Comparison of ENCODE assay signal across 21 mouse cellular contexts in genomic region chr11:100408835-100409462, GRCm38 (mm10). TPM values are rescaled to one million over a fixed set of nuclear protein-coding genes. Genes with fewer than 3 reads are reported as not detected.
DNase-seq lines count a peak whose midpoint lies in the region; ATAC-seq and TF ChIP-seq lines count a peak whose summit lies in the region.
"Had no signal": no experiment of that assay in that cellular context is flagged by ENCODE, and none has a peak within 500 bp of the region (broad histone marks: within the 10 kb centered on the region; RNA-seq: fewer than 3 reads in every experiment).

No protein-coding gene starts in this region.

- no peaks in the 10 kb centered on the region for H3K27me3 ChIP-seq in limb, embryonic 12.5 days
- H3K27me3 ChIP-seq in limb, embryonic 10.5 days (ENCODE audit: low read depth, poor library complexity, severe bottlenecking), result no peaks in the 10 kb centered on the region; the same call in 1 of the 2 replicates
- H3K27me3 ChIP-seq: intestine, embryonic 15.5 days; limb, embryonic 13.5 days had no signal

- no peak for TF ChIP-seq CTCF in left cerebral cortex, adult 2 months (IDR thresholded peaks at IDR 0.05)

- H3K4me2 ChIP-seq in limb, embryonic 12.5 days, result no peak overlapping the region
- H3K4me2 ChIP-seq: forebrain, embryonic 13.5 days; hindbrain, embryonic 12.5 days; intestine, embryonic 15.5 days; limb, embryonic 13.5 days; liver, embryonic 12.5 days; midbrain, embryonic 12.5 days; neural tube, embryonic 12.5 days had no signal

- peak; percentile 60 for DNase-seq in cerebellum, adult 9-11 months
- DNase-seq in cerebellum, postnatal 10 days, result no peak
- DNase-seq in limb, embryonic 10.5 days (ENCODE audit: low spot score), result no peak
- peak; percentile 44 to 63 for DNase-seq in thymus, postnatal 10 days (ENCODE audit: low spot score in 2 of 2)
- DNase-seq in left cerebral cortex, adult 2 months (ENCODE audit: extremely low spot score in 1 of 2, low spot score in 2 of 2), result no peak
- DNase-seq in gastrocnemius, postnatal 10 days, result no peak
- DNase-seq: layer of hippocampus, adult 9-11 months had no signal

- H3K36me3 ChIP-seq in limb, embryonic 12.5 days, result peaks cover 48% of the 10 kb centered on the region
- peaks cover 51% of the 10 kb centered on the region for H3K36me3 ChIP-seq in limb, embryonic 10.5 days
- H3K36me3 ChIP-seq: neural tube, embryonic 12.5 days had no signal

- H3K9ac ChIP-seq in limb, embryonic 12.5 days (replicated peaks), result no peak overlapping the region
- H3K9ac ChIP-seq: forebrain, embryonic 13.5 days; hindbrain, embryonic 12.5 days; intestine, embryonic 15.5 days; limb, embryonic 13.5 days; liver, embryonic 12.5 days; liver, postnatal 0 days; midbrain, embryonic 12.5 days; neural tube, embryonic 12.5 days had no signal

- peaks cover 37% of the 10 kb centered on the region for H3K4me1 ChIP-seq in limb, embryonic 12.5 days (replicated peaks)
- H3K4me1 ChIP-seq in limb, embryonic 10.5 days, result peaks cover 38% of the 10 kb centered on the region

- ATAC-seq in limb, embryonic 12.5 days (ENCODE audit: insufficient number of reproducible peaks, insufficient read depth, low FRiP score, low TSS enrichment, low read depth), result no peak
- ATAC-seq: CD4-positive, CD25-positive, alpha-beta regulatory T cell, adult 4 months; intestine, embryonic 15.5 days; liver, embryonic 12.5 days had no signal

- intact Hi-C loops in left cerebral cortex, adult 2 months (cut with DNase I), result loop anchor here (1.0 kb wide), 1 partner anchor 47 kb away; no protein-coding TSS in a partner anchor

- H3K4me3 ChIP-seq in limb, embryonic 12.5 days (replicated peaks), result no peak overlapping the region
- no peak overlapping the region for H3K4me3 ChIP-seq in limb, embryonic 10.5 days
- no peak overlapping the region for H3K4me3 ChIP-seq in left cerebral cortex, adult 2 months
- H3K4me3 ChIP-seq: forebrain, embryonic 13.5 days; hindbrain, embryonic 12.5 days; intestine, embryonic 15.5 days; limb, embryonic 13.5 days; liver, embryonic 12.5 days; midbrain, embryonic 12.5 days; myocyte; neural tube, embryonic 12.5 days had no signal

- 92% methylated on average over 12 of the region's 12 CpGs for WGBS in limb, embryonic 12.5 days
- 93% methylated on average over 12 of the region's 12 CpGs for WGBS in limb, embryonic 10.5 days

- H3K9me3 ChIP-seq in limb, embryonic 12.5 days, result no peaks in the 10 kb centered on the region
- H3K9me3 ChIP-seq in limb, embryonic 10.5 days (replicated peaks), result no peaks in the 10 kb centered on the region
- H3K9me3 ChIP-seq: forebrain, embryonic 13.5 days; hindbrain, embryonic 12.5 days; intestine, embryonic 15.5 days; limb, embryonic 13.5 days; liver, embryonic 12.5 days; midbrain, embryonic 12.5 days; neural tube, embryonic 12.5 days had no signal

- H3K27ac ChIP-seq in limb, embryonic 12.5 days, result peak overlapping the region; percentile 29; the same call in 1 of the 2 replicates
- H3K27ac ChIP-seq in limb, embryonic 10.5 days, result no peak overlapping the region
- no peak overlapping the region for H3K27ac ChIP-seq in left cerebral cortex, adult 2 months
- H3K27ac ChIP-seq: forebrain, embryonic 13.5 days; hindbrain, embryonic 12.5 days; hindbrain, postnatal 0 days; intestine, embryonic 15.5 days; kidney, postnatal 0 days; limb, embryonic 13.5 days; liver, embryonic 12.5 days; midbrain, embryonic 12.5 days; neural tube, embryonic 12.5 days had no signal

RNA-seq across cellular contexts. Expression of gene P3h4, which starts 5.7 kb away (rescaled TPM):
- 54.3 and 58.3 TPM in 2 replicates for polyA plus RNA-seq in limb, embryonic 12.5 days (2016; fragmentation: Nextera tagmentation; extraction: Ambion mirVana)
- polyA plus RNA-seq in limb, embryonic 10.5 days (2016; fragmentation: Nextera tagmentation; extraction: Ambion mirVana), result 33.9 and 45.3 TPM in 2 replicates
- total RNA-seq in left cerebral cortex, adult 2 months (2021), result 1 to 10 TPM; 7.6 to 9.4 TPM
- 10 to 100 TPM; 15.4 to 22.8 TPM for total RNA-seq in gastrocnemius, postnatal 10 days (2021)
- total RNA-seq: megakaryocyte, adult 5-6 weeks had no signal
- polyA plus RNA-seq: CD4-positive, CD25-positive, alpha-beta regulatory T cell, adult 4 months had no signal

RNA-seq across cellular contexts. Expression of gene Fkbp10, which starts 6.5 kb away (rescaled TPM):
- 101 and 118 TPM in 2 replicates for polyA plus RNA-seq in limb, embryonic 12.5 days (2016; fragmentation: Nextera tagmentation; extraction: Ambion mirVana)
- polyA plus RNA-seq in limb, embryonic 10.5 days (2016; fragmentation: Nextera tagmentation; extraction: Ambion mirVana), result 67.6 and 89.5 TPM in 2 replicates
- total RNA-seq in left cerebral cortex, adult 2 months (2021), result 1 to 10 TPM; 3.6 to 4.8 TPM
- 10 to 100 TPM; 46.6 to 65.6 TPM for total RNA-seq in gastrocnemius, postnatal 10 days (2021)
- polyA plus RNA-seq: CD4-positive, CD25-positive, alpha-beta regulatory T cell, adult 4 months had no signal

RNA-seq across cellular contexts. Expression of gene Jup, which starts 11.4 kb away (rescaled TPM):
- 44.1 and 49.3 TPM in 2 replicates for polyA plus RNA-seq in limb, embryonic 12.5 days (2016; fragmentation: Nextera tagmentation; extraction: Ambion mirVana)
- polyA plus RNA-seq in limb, embryonic 10.5 days (2016; fragmentation: Nextera tagmentation; extraction: Ambion mirVana), result 35.6 and 41.8 TPM in 2 replicates
- 10 to 100 TPM; 51.2 to 53.7 TPM for total RNA-seq in left cerebral cortex, adult 2 months (2021)
- 10 to 100 TPM; 81.4 to 90.0 TPM for total RNA-seq in gastrocnemius, postnatal 10 days (2021)

RNA-seq across cellular contexts. Expression of gene Nt5c3b, which starts 32.7 kb away (rescaled TPM):
- 173 and 183 TPM in 2 replicates for polyA plus RNA-seq in limb, embryonic 12.5 days (2016; fragmentation: Nextera tagmentation; extraction: Ambion mirVana)
- 149 and 173 TPM in 2 replicates for polyA plus RNA-seq in limb, embryonic 10.5 days (2016; fragmentation: Nextera tagmentation; extraction: Ambion mirVana)
- total RNA-seq in left cerebral cortex, adult 2 months (2021), result 10 to 100 TPM; 48.4 to 64.1 TPM
- total RNA-seq in gastrocnemius, postnatal 10 days (2021), result 10 to 100 TPM; 19.3 to 24.4 TPM

RNA-seq across cellular contexts. Expression of gene Klhl10, which starts 32.8 kb away (rescaled TPM):
- polyA plus RNA-seq in limb, embryonic 12.5 days (2016; fragmentation: Nextera tagmentation; extraction: Ambion mirVana), result 1.0 and 1.1 TPM in 2 replicates
- polyA plus RNA-seq in limb, embryonic 10.5 days (2016; fragmentation: Nextera tagmentation; extraction: Ambion mirVana), result 0.63 and 0.69 TPM in 2 replicates
- total RNA-seq in left cerebral cortex, adult 2 months (2021), result 1 to 10 TPM in 1 of 2 experiments, under 1 TPM in 1; 0.61 to 1.4 TPM
- total RNA-seq in gastrocnemius, postnatal 10 days (2021), result under 1 TPM; 0.38 to 0.63 TPM
- total RNA-seq: megakaryocyte, adult 5-6 weeks had no signal

Comparison
In these comparisons a context has a peak if more than half of its experiments do, and no peak if none do; other contexts are left out.
1. DNase-seq: peak in cerebellum, adult 9-11 months (single experiment) and thymus, postnatal 10 days (2 of 2); none in cerebellum, postnatal 10 days (0 of 2), limb, embryonic 10.5 days (single experiment), left cerebral cortex, adult 2 months (0 of 2) and gastrocnemius, postnatal 10 days (single experiment).
2. RNA of gene Fkbp10, which starts 6.5 kb away (total RNA-seq): 46.6 to 65.6 TPM in gastrocnemius, postnatal 10 days; 3.6 to 4.8 TPM in left cerebral cortex, adult 2 months; every median in the first group is over 4 times any median in the second.